Mouse (Mus musculus): ENCODE results near the gene Larp1. TPM values are rescaled to one million over a fixed set of nuclear protein-coding genes. Genes with fewer than 3 reads are reported as not detected.

Gene Larp1
- total and polyA plus RNA-seq, 3 experiments = 73.9 to 2,325 (median 201) TPM

- Histone ChIP-seq H3K27ac (ENCODE audit: control insufficient read depth, low read depth, low read length) (no peak overlapping the region), H3K4me1 (ENCODE audit: control insufficient read depth in 1 of 2, insufficient read depth in 2 of 2, low read length in 2 of 2) (peaks cover 18 to 19% of the 10 kb centered on the region in 2 experiments), H3K9ac (ENCODE audit: control insufficient read depth, low read depth, low read length, poor library complexity, severe bottlenecking) (no peak overlapping the region), H3K36me3 (ENCODE audit: control insufficient read depth in 1 of 2, insufficient read depth in 2 of 2, low read length in 2 of 2) (peaks cover 21 to 26% of the 10 kb centered on the region in 2 experiments), H3K79me2 (ENCODE audit: control insufficient read depth, insufficient read depth, low read length, poor library complexity) (peaks cover 92% of the 10 kb centered on the region), H3K9me3 (replicated peaks; ENCODE audit: insufficient read depth, low read length) (no peaks in the 10 kb centered on the region), H3K4me3 (ENCODE audit: control insufficient read depth in 1 of 2, insufficient read depth in 1 of 2, low read depth in 2 of 2, low read length in 2 of 2) (no peak overlapping the region), H3K27me3 (ENCODE audit: control insufficient read depth in 1 of 2, insufficient read depth in 2 of 2, low read length in 2 of 2) (no peaks in the 10 kb centered on the region)
- no peak for DNase-seq (ENCODE audit: low read depth, low spot score)
- TF ChIP-seq POLR2AphosphoS2 (IDR thresholded peaks at IDR 0.05; ENCODE audit: low read length) (0 out of 2 replicates have a peak, but pooled peaks have one; percentile 34), TCF12 (IDR thresholded peaks at IDR 0.05; ENCODE audit: low read depth, low read length) (no peak)
These were observed 17.5 kb downstream of the Larp1 start for GRCm38 (mm10) chr11:58026337-58026736.

DNA sequence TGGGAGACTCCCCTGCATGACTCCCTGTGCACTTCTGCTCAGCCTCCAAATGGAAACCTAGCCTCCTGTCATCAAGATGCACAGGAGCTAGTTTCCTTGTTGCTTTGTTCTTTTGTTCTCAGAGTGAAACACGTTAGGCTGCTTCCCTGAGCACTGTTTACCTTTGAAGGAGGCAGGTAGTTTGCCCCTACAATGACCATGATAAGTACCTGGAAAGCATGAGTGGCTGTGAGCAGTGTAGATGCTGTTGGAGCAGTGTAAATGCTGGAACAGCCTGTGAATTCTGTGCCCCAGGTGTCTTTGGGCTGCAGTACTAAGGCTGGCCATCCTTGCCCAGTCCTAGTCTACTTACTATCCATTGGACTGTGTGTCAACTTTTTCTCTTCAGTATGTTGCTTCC lies 18.0 kb downstream of the Larp1 start:
- peaks cover 92% of the 10 kb centered on the region for H3K79me2 ChIP-seq (ENCODE audit: control insufficient read depth, insufficient read depth, low read length, poor library complexity)
- no peak overlapping the region for H3K4me3 ChIP-seq (ENCODE audit: control insufficient read depth in 1 of 2, insufficient read depth in 1 of 2, low read depth in 2 of 2, low read length in 2 of 2)
- H3K36me3 ChIP-seq (ENCODE audit: control insufficient read depth in 1 of 2, insufficient read depth in 2 of 2, low read length in 2 of 2) = peaks cover 18 to 25% of the 10 kb centered on the region in 2 experiments
- H3K27ac ChIP-seq (ENCODE audit: control insufficient read depth, low read depth, low read length) = no peak overlapping the region
- peaks cover 14 to 16% of the 10 kb centered on the region in 2 experiments for H3K4me1 ChIP-seq (ENCODE audit: control insufficient read depth in 1 of 2, insufficient read depth in 2 of 2, low read length in 2 of 2)
- H3K9me3 ChIP-seq (replicated peaks; ENCODE audit: insufficient read depth, low read length) = no peaks in the 10 kb centered on the region
- no peak overlapping the region for H3K9ac ChIP-seq (ENCODE audit: control insufficient read depth, low read depth, low read length, poor library complexity, severe bottlenecking)
- DNase-seq (ENCODE audit: low read depth, low spot score) = no peak
- no peaks in the 10 kb centered on the region for H3K27me3 ChIP-seq (ENCODE audit: control insufficient read depth in 1 of 2, insufficient read depth in 2 of 2, low read length in 2 of 2)
- TF ChIP-seq NELFE (IDR thresholded peaks at IDR 0.05; ENCODE audit: low read depth, low read length) (no peak), TAL1 (IDR thresholded peaks at IDR 0.05; ENCODE audit: low read length) (no peak), NRF1 (IDR thresholded peaks at IDR 0.05; ENCODE audit: insufficient read depth, low read depth, low read length, poor library complexity, severe bottlenecking) (no peak), CTCF (IDR thresholded peaks at IDR 0.05 in 2 of 3, conservative IDR thresholded peaks at IDR 0.05 in 1 of 3; ENCODE audit: control insufficient read depth in 1 of 3, insufficient read depth in 1 of 3, low read depth in 2 of 3, low read length in 3 of 3, poor library complexity in 1 of 3, severe bottlenecking in 1 of 3) (no peak), HCFC1 (IDR thresholded peaks at IDR 0.05; ENCODE audit: low read depth, low read length) (no peak)

- no peak overlapping the region for H3K27ac ChIP-seq (ENCODE audit: control insufficient read depth, low read depth, low read length)
- no peak for DNase-seq (ENCODE audit: low read depth, low spot score)
- no peak overlapping the region for H3K9ac ChIP-seq (ENCODE audit: control insufficient read depth, low read depth, low read length, poor library complexity, severe bottlenecking)
- peaks cover 15 to 23% of the 10 kb centered on the region in 2 experiments for H3K36me3 ChIP-seq (ENCODE audit: control insufficient read depth in 1 of 2, insufficient read depth in 2 of 2, low read length in 2 of 2)
- H3K9me3 ChIP-seq (replicated peaks; ENCODE audit: insufficient read depth, low read length) = no peaks in the 10 kb centered on the region
- no peak overlapping the region for H3K4me3 ChIP-seq (ENCODE audit: control insufficient read depth in 1 of 2, insufficient read depth in 1 of 2, low read depth in 2 of 2, low read length in 2 of 2)
- TF ChIP-seq MYC (IDR thresholded peaks at IDR 0.05; ENCODE audit: low read depth, low read length) = no peak
- no peak for TF ChIP-seq NRF1 (IDR thresholded peaks at IDR 0.05; ENCODE audit: insufficient read depth, low read depth, low read length, poor library complexity, severe bottlenecking)
- TF ChIP-seq CHD1 (IDR thresholded peaks at IDR 0.05; ENCODE audit: low read depth, low read length) = no peak
- no peak for TF ChIP-seq POLR2AphosphoS5 (IDR thresholded peaks at IDR 0.05; ENCODE audit: borderline replicate concordance, low read depth, low read length)
- no peaks in the 10 kb centered on the region for H3K27me3 ChIP-seq (ENCODE audit: control insufficient read depth in 1 of 2, insufficient read depth in 2 of 2, low read length in 2 of 2)
- H3K79me2 ChIP-seq (ENCODE audit: control insufficient read depth, insufficient read depth, low read length, poor library complexity) = peaks cover 98% of the 10 kb centered on the region
- H3K4me1 ChIP-seq (ENCODE audit: control insufficient read depth in 1 of 2, insufficient read depth in 2 of 2, low read length in 2 of 2) = peaks cover 9% of the 10 kb centered on the region in 2 experiments
These were observed 20.1 kb downstream of the Larp1 start for GRCm38 (mm10) chr11:58028981-58029380.
